Mouse (Mus musculus): ENCODE data around the gene Gm21964.

Gene Gm21964

GRCm38 (mm10) chr8:110100907-110101306 is at the start of gene Gm21964:
Gm21964 (plus strand) TSS chr8:110101207.
- DNase-seq (ENCODE audit: low read depth, low spot score), result no peak

DNA sequence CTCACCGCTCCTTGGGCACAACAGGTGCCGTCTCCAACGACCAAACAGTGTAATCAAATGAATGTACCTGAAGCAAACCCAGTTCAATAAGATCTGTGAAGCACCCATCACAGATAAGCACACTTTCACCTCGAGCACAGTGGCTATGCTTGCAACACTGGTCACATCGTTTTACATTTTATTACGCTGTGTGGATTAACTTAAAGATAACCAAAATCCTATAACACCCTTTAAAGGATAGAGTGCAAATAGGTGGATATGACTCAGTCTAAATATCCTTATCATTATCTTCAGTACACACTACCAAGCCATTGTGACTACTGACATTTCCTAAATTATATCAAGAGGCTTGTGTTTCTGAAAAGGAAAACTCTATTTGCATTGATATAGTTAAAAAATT is 49.8 kb upstream of the Gm21964 start:
- no peak for DNase-seq (ENCODE audit: low read depth, low spot score)

DNA sequence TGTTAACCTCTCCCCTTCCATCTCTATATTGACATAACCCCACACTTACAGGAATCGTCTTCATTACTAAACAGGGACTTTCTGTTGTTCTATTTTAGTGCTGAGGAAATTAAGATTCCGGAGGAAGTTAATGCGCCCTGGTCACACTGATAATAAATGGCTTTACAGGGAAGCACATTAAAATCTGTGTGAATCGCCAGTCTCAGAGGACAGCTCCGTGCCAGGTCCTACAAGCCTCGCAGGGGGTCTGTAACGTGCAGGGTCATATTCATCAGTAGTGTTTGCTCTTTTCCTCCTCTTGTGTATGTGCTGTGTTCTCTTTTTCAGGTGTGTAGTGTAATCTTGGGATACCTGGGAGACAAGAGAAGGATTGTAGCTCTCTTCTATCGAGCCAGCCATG is 42.8 kb upstream of the Gm21964 start:
- no peak for DNase-seq (ENCODE audit: low read depth, low spot score)

DNA sequence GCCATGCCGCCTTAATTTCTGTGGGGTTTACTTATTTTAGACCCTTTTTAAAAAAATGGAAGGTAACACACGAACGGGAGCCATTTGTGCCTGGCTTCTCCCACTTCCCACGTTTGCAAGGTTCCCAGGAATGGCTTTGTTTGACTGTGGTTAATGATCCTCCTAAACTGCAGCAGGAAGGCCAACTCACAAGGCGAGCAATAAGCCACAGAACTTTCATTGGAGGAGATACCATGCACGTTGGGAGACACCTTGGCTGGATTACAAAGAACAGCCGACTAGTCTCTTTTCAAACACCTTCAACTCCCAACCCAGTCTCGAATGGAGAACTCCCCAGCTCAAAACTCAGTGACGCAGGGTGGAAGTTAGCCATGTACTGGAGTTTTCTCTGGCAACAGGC is 36.8 kb upstream of the Gm21964 start:
- no peak for DNase-seq (ENCODE audit: low read depth, low spot score)

DNA sequence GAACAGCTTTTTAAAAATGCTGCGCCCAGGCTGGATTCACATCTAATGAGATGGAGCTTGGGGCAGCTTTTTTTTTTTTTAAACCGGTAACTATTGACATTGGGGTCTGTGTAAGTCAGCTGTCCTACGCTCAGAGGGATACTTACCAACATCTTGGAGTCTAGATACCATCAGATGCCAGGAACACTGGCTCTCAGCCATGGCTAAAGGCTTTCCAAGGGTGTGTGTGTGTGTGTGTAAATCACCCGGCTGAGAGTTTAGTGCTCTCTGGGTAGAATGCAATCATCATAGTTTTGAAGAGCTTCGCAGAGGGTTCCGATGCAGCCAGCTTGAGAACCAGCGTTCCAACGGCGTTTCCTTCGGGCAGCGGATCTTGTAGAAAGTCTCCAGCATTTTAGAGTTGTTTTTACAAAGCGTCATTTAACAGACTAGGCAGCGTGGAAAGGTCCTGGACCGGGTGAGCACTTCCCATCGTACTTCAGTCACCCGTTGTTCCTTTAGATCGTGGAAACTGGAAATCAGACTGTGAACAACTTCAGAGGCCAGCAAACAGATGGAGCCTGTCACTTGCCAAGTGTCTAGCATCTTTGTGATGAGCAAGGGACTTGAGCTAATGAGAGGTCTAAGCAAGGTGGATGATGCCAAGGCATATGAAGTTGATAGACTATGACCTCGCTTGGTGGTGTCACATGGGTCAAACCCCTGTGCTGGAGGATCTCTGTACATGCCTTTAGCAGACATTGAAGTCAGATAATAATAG is 36.2 kb upstream of the Gm21964 start:
- no peak for DNase-seq (ENCODE audit: low read depth, low spot score)

- no peak for DNase-seq (ENCODE audit: low read depth, low spot score)
These were observed 35.3 kb upstream of the Gm21964 start for GRCm38 (mm10) chr8:110065676-110066075.

DNA sequence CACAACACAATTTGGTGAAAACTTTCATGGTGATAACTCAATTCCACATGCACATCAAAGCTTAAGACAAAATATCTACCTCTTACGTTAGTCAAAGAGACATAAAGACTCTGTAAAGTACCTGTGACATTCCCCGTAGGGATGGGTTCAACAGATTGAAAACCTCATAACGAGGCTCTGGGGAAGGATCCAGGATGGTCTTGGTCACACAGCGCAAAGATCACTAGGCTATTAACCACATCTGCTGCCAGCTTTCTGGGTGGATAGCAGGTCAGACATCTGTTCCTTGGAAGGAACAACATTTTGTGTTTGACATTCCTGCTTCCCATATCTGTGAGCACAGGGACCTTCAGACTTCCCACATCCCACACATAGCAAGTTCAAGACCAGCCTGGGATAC is 31.3 kb upstream of the Gm21964 start:
- DNase-seq (ENCODE audit: low read depth, low spot score), result no peak

- peak; percentile 44 for DNase-seq (ENCODE audit: low read depth, low spot score)
These were observed 29.4 kb upstream of the Gm21964 start for GRCm38 (mm10) chr8:110071600-110071999.

DNA sequence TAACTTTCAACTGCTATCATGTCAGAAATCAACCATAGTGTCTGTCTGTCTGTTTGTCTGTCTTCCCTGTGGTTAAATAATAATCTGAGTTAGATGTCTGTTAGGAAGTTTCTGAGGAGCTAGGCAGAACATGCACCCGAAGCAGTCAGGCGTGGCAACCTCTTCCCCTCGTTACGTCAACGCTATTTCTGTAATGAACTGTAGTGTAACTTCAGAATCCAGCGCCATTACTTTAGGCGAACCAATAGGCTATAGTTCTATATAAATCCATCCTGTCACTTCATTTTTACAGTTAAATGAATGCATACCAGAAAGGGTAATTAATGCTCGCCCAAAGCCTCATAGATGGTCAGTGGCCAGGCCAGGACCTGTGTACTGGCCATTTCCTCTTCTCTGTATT is 26.5 kb upstream of the Gm21964 start:
- no peak for DNase-seq (ENCODE audit: low read depth, low spot score)

GRCm38 (mm10) chr8:110079282-110080221 is 21.5 kb upstream of the Gm21964 start, which contains the start of gene Zfp612:
Zfp612 (plus strand) TSS chr8:110079746.
- DNase-seq (ENCODE audit: low read depth, low spot score), result peak; percentile 38

- no peak for DNase-seq (ENCODE audit: low read depth, low spot score)
These were observed 18.4 kb upstream of the Gm21964 start for GRCm38 (mm10) chr8:110082416-110083105.

GRCm38 (mm10) chr8:110091869-110092268 is 9.1 kb upstream of the Gm21964 start:
- DNase-seq (ENCODE audit: low read depth, low spot score), result no peak

DNA sequence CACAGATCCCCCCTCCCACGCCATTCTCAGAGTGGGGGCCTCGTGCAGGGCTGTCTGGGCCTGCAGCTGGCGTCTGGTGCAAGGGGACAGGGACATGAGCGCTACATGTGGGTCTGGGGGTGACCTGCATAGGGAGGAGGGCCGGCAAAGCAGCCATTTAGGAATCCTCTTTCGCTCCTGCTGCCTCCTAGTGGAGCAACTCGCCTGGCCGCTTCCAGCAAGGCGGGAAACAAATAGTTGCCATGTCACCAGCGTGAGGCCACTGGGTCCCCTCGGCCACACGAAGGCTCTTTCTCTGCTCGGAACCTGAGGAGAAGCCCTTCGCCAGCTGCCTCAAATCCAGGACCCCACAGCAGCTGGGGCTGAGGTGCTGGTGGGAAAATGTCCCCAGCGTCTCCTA is 669 bp downstream of the Gm21964 start:
- no peak for DNase-seq (ENCODE audit: low read depth, low spot score)

- no peak for DNase-seq (ENCODE audit: low read depth, low spot score)
These were observed 1.6 kb downstream of the Gm21964 start, which contains the start of gene Gm17720 for GRCm38 (mm10) chr8:110102653-110103052. Gm17720 (minus strand) TSS chr8:110102753.

DNA sequence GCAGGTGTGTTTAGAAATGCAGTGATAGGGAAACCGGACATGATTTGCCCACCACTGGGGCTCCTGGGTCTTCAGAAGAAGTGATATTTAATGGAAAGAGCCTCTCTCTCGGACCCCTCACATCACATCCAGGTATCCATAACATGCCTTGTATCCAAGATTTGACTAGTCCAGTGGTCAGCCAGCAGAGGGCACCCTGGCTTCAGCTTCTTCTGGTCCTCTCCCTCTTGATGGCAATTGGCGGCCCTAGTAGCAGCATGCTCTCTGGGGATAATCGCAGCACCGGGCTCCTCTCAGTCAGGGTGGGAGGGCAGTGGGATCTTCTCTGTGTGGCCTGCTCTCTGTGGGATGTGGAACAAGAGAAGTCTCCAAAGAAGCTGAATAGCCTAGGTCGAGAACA is 18.7 kb downstream of the Gm21964 start:
- DNase-seq (ENCODE audit: low read depth, low spot score), result peak; percentile 13

GRCm38 (mm10) chr8:110130537-110130936 is 29.5 kb downstream of the Gm21964 start:
- DNase-seq (ENCODE audit: low read depth, low spot score), result peak; percentile 47

DNA sequence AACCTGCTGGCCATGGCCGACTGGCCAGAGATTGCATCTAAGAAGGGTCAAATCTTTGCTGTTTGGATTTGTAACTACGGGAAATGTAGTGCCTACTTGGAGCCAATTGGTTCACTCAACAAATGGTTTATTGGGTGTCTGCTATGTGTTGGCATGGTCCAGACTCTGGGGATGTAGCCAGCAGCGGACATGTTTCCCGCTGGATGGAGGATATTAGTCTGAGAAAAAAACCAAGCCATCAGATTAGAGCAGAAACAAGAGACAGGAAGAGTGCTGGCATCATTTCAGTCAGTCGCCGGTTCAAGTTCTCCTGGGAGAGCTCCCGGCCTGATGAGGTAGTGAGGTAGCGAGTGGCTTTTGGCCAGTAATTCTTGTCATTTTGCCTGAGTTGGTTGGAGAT is 33.2 kb downstream of the Gm21964 start:
- DNase-seq (ENCODE audit: low read depth, low spot score), result no peak

DNA sequence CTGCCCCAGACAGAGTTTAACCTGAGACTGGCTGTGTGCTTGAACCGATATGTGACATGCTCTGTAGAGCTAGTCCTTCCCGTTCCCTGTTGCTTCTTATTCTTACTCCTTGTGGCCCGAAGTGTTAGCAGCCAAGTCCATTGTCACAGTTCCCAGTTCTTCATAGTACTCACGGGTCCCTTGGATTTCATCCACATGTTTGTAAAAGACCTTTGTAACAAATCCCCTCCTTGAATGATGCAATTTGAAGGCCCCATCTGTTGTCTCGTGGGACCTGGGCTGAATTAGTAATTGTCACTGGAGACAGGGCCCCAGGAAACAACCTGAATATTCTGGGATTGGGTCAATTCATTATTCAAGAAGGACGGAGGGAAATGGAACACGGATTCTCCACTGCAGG is 34.5 kb downstream of the Gm21964 start:
- DNase-seq (ENCODE audit: low read depth, low spot score), result no peak

DNA sequence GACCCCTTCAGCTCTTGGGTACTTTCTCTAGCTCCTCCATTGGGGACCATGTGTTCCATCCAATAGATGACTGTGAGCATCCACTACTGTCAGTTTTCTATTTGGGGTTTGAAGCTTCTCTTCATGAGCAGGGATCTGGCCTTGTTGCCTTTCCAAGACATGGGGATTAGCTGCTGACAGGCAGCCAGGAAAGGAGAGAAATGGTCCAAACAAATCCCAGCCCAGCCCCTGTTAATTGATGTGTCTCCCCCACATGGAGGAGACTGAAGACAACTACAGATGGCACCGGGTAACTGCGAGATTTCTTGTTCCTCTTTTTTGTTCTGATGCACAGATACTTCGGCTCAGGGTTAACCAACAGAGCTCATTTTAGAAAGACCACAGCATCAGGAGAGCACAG is 39.1 kb downstream of the Gm21964 start:
- no peak for DNase-seq (ENCODE audit: low read depth, low spot score)

DNA sequence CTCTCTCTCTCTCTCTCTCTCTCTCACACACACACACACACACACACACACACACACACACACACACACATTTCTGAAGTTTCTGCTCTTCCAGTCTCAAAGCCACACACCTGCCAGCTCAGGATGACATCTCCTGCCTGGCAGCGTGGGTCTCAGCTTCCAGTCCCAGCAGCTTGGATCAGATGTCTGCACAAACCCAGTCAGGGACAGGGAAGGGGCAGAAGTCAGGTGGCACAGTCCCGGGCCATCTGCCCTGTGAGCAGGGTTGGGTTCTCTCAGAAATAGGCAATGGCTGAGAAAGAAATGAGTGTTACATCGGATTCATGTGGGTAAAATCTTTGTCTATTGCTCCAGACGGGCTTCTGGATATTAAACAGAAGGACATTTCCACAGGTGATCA is 39.8 kb downstream of the Gm21964 start:
- DNase-seq (ENCODE audit: low read depth, low spot score), result no peak

- peak; percentile 19 for DNase-seq (ENCODE audit: low read depth, low spot score)
These were observed 44.5 kb downstream of the Gm21964 start for GRCm38 (mm10) chr8:110145538-110145937.

DNA sequence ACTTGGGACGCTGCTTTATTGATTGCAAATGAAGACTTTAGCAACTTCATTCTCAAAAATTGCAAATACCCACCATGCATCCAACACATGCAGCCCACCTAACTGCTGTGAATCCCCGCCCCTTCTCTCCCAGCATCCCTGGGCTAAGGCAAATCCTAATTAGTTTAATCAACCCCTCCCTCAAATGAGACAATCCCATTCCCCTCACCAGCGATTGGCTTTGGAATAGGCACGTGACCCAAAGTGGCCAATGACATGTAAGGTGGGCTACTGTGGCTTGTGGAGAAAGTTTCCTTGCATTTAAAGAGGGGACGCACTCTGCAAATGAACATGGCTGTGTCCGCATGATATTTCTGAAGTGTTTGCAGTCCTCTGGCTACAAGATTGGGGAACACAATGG is 51.9 kb downstream of the Gm21964 start:
- no peak for DNase-seq (ENCODE audit: low read depth, low spot score)
